Mouse (Mus musculus) forebrain, postnatal 0 days (tissue): ENCODE measurements at regions not wholly inside any gene's neighbourhood (a gene's known extent, or its start where the extent isn't known, plus 50 kb on each side); places are given as distances from the start of the nearest gene placed in this dataset.

Source experiments
- ATAC-seq: fragments of 200-750 bp; cut with Nextera tagmentation; 2 replicates; pipeline ENCODE4 v1.8.0; 2017; ENCODE audit warnings: mild to moderate bottlenecking, moderate library complexity
- DNase-seq: peaks from one replicate; pipeline ENCODE4 v3.0.0-alpha.2; 2015
- H3K27ac ChIP-seq: fragments of 300-500 bp; sonication (generic); 2 replicates; pipeline ENCODE4 v1.5.1; 2014; ENCODE audit warnings: low read depth, mild to moderate bottlenecking, antibody characterized with exemption, low read length, moderate library complexity, mixed read lengths
- H3K27me3 ChIP-seq: fragments of 300-500 bp; sonication (generic); 2 replicates; pipeline ENCODE4 v1.6.1; 2014; ENCODE audit warnings: mild to moderate bottlenecking, low read length, mixed read lengths; ENCODE audit not compliant: insufficient read depth
- H3K36me3 ChIP-seq: fragments of 300-500 bp; sonication (generic); 2 replicates; pipeline ENCODE4 v1.6.1; 2014; ENCODE audit warnings: mild to moderate bottlenecking, moderate library complexity; ENCODE audit not compliant: insufficient read depth
- H3K4me1 ChIP-seq: fragments of 300-500 bp; sonication (generic); 2 replicates; pipeline ENCODE4 v1.6.1; 2014; ENCODE audit warnings: antibody characterized with exemption; ENCODE audit not compliant: insufficient read depth
- H3K4me2 ChIP-seq: fragments of 300-500 bp; sonication (generic); 2 replicates; pipeline ENCODE4 v1.6.1; 2014; ENCODE audit warnings: low read depth, mild to moderate bottlenecking, moderate library complexity
- H3K4me3 ChIP-seq: fragments of 300-500 bp; sonication (generic); 2 replicates; pipeline ENCODE4 v1.5.1; 2014; ENCODE audit warnings: low read depth, low read length, mixed read lengths
- H3K9ac ChIP-seq: fragments of 300-500 bp; sonication (generic); 2 replicates; pipeline ENCODE4 v1.6.1; 2014; ENCODE audit warnings: mild to moderate bottlenecking
- H3K9me3 ChIP-seq: fragments of 300-500 bp; sonication (generic); 2 replicates; pipeline ENCODE4 v1.6.1; 2016; ENCODE audit warnings: low read length
- CTCF ChIP-seq: sonication (generic); IDR thresholded peaks from 2 replicates; pipeline ENCODE4 v1.5.1; 2016; ENCODE audit warnings: antibody characterized with exemption, control low read depth, low read depth
- WGBS: fragments of 180-500 bp; shearing (Covaris S2); extraction: QIAGEN DNeasy Blood & Tissue Kit; methylation state at CpG from one replicate; pipeline ENCODE4 v1.1.7; 2014; 5-methylcytosine and 5-hydroxymethylcytosine counted together

- H3K27me3 ChIP-seq, result no peaks in the 10 kb centered on the region
- no peaks in the 10 kb centered on the region for H3K4me1 ChIP-seq
- no peak for ATAC-seq
- DNase-seq, result no peak
- H3K9me3 ChIP-seq, result no peaks in the 10 kb centered on the region
- no peak for TF ChIP-seq CTCF
- H3K9ac ChIP-seq, result no peak overlapping the region
- no peak overlapping the region for H3K4me3 ChIP-seq
- 68% methylated on average over 21 of the region's 21 CpGs for WGBS
- no peaks in the 10 kb centered on the region for H3K36me3 ChIP-seq
- H3K27ac ChIP-seq, result no peak overlapping the region
- H3K4me2 ChIP-seq, result no peak overlapping the region
Observed at GRCm38 (mm10) chr7:130043397-130044234, 452.0 kb downstream of the Wdr11 start.

DNA sequence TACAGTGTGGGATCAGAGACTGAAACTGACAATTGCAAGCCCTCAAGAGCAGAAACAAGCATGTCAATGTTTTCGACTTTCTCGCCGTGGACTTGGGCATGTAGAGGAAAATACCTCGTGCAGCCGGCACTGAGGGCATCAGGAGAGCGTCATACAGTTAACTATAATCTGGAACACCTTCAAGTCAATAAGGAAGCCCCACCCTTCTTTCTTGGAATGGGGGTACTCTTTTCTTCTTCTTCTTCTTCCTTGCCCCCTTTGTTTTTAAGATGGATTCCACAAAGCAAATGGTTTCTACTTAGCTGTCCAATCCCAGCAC is 452.5 kb downstream of the Wdr11 start:
- Histone ChIP-seq H3K9ac (no peak overlapping the region), H3K27ac (no peak overlapping the region), H3K9me3 (no peaks in the 10 kb centered on the region), H3K36me3 (no peaks in the 10 kb centered on the region), H3K4me3 (no peak overlapping the region), H3K4me1 (no peaks in the 10 kb centered on the region), H3K27me3 (no peaks in the 10 kb centered on the region), H3K4me2 (no peak overlapping the region)
- no peak for DNase-seq
- TF ChIP-seq CTCF, result no peak
- 94% methylated on average over 6 of the region's 6 CpGs for WGBS
- no peak for ATAC-seq

DNA sequence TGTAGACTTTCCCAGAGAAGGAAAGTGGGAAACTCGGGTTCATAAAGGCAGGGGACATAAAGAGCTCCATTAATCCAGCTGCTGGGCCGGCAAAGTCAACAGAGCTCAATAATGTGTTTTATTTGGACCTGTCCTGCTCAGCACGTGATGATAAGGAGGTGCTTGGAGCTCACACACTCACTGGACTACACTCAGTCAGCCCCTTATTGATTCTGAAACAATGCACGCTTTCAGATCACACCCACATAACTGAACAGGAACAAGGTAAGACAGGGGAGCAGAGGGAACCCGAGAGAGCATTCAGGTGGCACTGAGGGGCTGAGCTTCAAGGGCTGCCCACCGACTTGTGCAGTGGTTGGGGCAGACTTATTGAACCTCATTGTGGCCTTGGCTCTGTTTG is 452.9 kb downstream of the Wdr11 start:
- 71% methylated on average over 6 of the region's 6 CpGs for WGBS
- H3K4me1 ChIP-seq, result no peaks in the 10 kb centered on the region
- H3K4me3 ChIP-seq, result no peak overlapping the region
- DNase-seq, result no peak
- no peak overlapping the region for H3K27ac ChIP-seq
- TF ChIP-seq CTCF, result no peak
- H3K9ac ChIP-seq, result no peak overlapping the region
- no peak for ATAC-seq
- no peaks in the 10 kb centered on the region for H3K27me3 ChIP-seq
- no peaks in the 10 kb centered on the region for H3K9me3 ChIP-seq
- no peaks in the 10 kb centered on the region for H3K36me3 ChIP-seq
- no peak overlapping the region for H3K4me2 ChIP-seq

DNA sequence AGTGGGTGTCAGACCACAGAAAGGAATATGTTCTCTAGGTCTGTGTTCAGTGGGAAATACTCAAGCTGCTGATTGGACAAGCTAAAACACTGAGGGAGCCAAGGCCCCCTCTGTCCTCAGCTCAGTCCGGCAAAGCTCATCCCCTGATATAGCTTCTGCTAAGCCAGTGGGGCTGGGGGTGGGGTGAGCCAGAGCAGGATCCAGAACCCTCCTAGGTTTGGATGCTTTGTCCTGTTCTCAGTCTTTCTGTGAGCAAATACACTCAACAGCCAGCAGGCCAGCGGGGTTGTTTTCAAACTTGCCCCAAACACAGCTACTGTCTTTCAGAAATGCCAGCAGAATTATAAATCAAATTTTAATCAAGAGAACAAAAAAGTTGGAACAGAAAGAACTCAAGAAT is 454.4 kb downstream of the Wdr11 start:
- 65% methylated on average over 2 of the region's 2 CpGs for WGBS
- Histone ChIP-seq H3K9ac (no peak overlapping the region), H3K4me2 (no peak overlapping the region), H3K36me3 (no peaks in the 10 kb centered on the region), H3K27me3 (no peaks in the 10 kb centered on the region), H3K27ac (no peak overlapping the region), H3K4me1 (no peaks in the 10 kb centered on the region), H3K9me3 (no peaks in the 10 kb centered on the region), H3K4me3 (no peak overlapping the region)
- ATAC-seq, result no peak
- no peak for DNase-seq
- TF ChIP-seq CTCF, result no peak

DNA sequence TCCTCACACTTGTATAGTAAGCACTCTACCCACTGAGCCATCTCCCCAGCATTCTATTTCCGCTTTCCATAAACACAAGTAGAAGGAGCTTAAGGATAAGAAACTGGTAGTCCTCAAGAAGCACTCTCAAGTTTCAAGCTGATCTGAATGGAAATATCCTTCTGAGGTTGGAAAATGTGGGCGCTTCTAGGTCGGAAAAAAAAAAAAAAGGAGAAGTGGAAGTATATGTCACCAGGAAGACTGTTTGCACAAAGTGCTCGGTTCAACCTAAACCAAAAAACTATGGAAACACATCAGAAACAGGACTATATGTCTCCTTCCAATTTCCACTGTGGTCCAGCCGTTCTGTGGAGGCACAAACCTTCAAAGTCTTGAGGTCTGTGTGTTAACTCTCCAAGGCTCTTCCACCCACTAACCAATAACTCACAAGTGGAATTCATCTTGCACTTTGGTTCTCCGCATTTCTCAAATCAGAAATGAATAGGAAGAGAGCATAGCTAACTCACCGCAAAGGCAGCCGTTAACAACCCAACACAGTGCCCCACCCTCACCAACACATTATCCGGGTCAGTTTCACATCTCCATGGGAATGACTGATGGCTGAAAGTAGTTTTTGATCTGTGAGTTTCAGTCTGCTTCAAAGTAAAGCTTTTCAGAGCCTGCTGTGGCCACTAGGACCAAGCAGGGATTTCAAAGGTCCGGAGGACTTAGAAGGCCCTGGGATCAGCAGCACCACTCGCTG is 455.8 kb downstream of the Wdr11 start:
- Histone ChIP-seq H3K36me3 (no peaks in the 10 kb centered on the region), H3K9me3 (no peaks in the 10 kb centered on the region), H3K27me3 (no peaks in the 10 kb centered on the region), H3K9ac (no peak overlapping the region), H3K27ac (no peak overlapping the region), H3K4me2 (no peak overlapping the region), H3K4me1 (no peaks in the 10 kb centered on the region), H3K4me3 (no peak overlapping the region)
- DNase-seq (no peak), ATAC-seq (no peak)
- no peak for TF ChIP-seq CTCF
- WGBS, result 52% methylated on average over 11 of the region's 11 CpGs

DNA sequence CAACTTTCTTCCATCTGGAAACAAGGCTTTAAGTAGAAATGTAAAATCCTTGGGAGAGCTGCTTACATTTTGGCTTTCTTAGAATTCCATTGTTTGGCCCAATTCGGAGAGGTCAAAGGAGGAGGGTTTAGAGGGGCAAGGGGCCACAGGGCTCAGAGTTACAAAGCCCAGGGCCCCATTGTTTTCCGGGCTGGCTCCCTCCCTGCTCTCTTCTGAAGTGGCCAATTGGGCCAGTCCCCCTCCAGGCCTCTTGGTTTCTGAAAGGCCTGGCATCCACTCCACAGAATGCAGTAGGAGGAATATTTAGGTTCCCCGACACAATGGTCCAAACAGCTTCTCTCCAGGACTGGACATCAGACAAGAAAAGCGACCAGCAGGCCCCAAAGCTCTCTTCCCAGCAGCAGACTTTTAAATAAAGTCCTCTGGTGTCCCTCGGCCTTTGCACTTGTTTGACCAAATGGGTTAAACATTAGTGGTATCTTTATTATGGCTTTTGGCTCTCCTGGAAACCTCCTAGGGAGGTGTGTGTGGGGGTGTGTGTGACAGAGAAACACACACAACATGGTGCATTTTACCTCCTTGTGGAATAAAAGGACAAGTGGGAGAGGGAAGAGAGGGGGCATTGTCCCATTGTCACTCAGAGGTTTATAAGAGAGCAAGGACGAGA is 456.6 kb downstream of the Wdr11 start:
- no peak overlapping the region for H3K4me3 ChIP-seq
- no peak for ATAC-seq
- no peak overlapping the region for H3K27ac ChIP-seq
- DNase-seq, result no peak
- no peaks in the 10 kb centered on the region for H3K36me3 ChIP-seq
- 18% methylated on average over 6 of the region's 6 CpGs for WGBS
- H3K27me3 ChIP-seq, result no peaks in the 10 kb centered on the region
- H3K9ac ChIP-seq, result no peak overlapping the region
- no peak overlapping the region for H3K4me2 ChIP-seq
- no peak for TF ChIP-seq CTCF
- no peaks in the 10 kb centered on the region for H3K4me1 ChIP-seq
- no peaks in the 10 kb centered on the region for H3K9me3 ChIP-seq

- no peak overlapping the region for H3K4me2 ChIP-seq
- H3K4me3 ChIP-seq, result no peak overlapping the region
- no peaks in the 10 kb centered on the region for H3K36me3 ChIP-seq
- no peak for DNase-seq
- ATAC-seq, result no peak
- H3K9ac ChIP-seq, result no peak overlapping the region
- 96% methylated on average over 2 of the region's 2 CpGs for WGBS
- no peaks in the 10 kb centered on the region for H3K4me1 ChIP-seq
- no peaks in the 10 kb centered on the region for H3K27me3 ChIP-seq
- TF ChIP-seq CTCF, result no peak
- no peaks in the 10 kb centered on the region for H3K9me3 ChIP-seq
- H3K27ac ChIP-seq, result no peak overlapping the region
Observed at GRCm38 (mm10) chr7:130049461-130049860, 457.8 kb downstream of the Wdr11 start.
